Mouse (Mus musculus) spleen, postnatal 14 days (tissue): ENCODE data around the gene Zbtb20.

Experiments
- DNase-seq, 2 experiments: peaks; one replicate each; pipeline ENCODE4 v3.0.0; 2021 to 2022; ENCODE audit warnings: low spot score in 2 of 2

Gene Zbtb20

GRCm38 (mm10) chr16:43072818-43073594 is 197.3 kb downstream of the Zbtb20 start:
- no peak for DNase-seq

GRCm38 (mm10) chr16:43080403-43080802 is 204.7 kb downstream of the Zbtb20 start:
- no peak for DNase-seq

- no peak for DNase-seq
Measured at GRCm38 (mm10) chr16:43080923-43081702, 205.4 kb downstream of the Zbtb20 start.

- no peak for DNase-seq
Measured at GRCm38 (mm10) chr16:43081995-43082394, 206.3 kb downstream of the Zbtb20 start.

GRCm38 (mm10) chr16:43082801-43083200 is 207.1 kb downstream of the Zbtb20 start:
- DNase-seq, result no peak

GRCm38 (mm10) chr16:43090188-43090587 is 214.5 kb downstream of the Zbtb20 start:
- DNase-seq, result no peak

- no peak for DNase-seq
Measured at GRCm38 (mm10) chr16:43094161-43094560, 218.5 kb downstream of the Zbtb20 start.

- no peak for DNase-seq
Measured at GRCm38 (mm10) chr16:43094756-43095155, 219.1 kb downstream of the Zbtb20 start.

- no peak for DNase-seq
Measured at GRCm38 (mm10) chr16:43096040-43096439, 220.4 kb downstream of the Zbtb20 start.

GRCm38 (mm10) chr16:43098153-43098552 is 222.5 kb downstream of the Zbtb20 start:
- no peak for DNase-seq

GRCm38 (mm10) chr16:43098666-43099065 is 223.0 kb downstream of the Zbtb20 start:
- DNase-seq, result no peak

- no peak for DNase-seq
Measured at GRCm38 (mm10) chr16:43111288-43111687, 235.6 kb downstream of the Zbtb20 start.

- no peak for DNase-seq
Measured at GRCm38 (mm10) chr16:43113968-43114367, 238.3 kb downstream of the Zbtb20 start.

- DNase-seq, result no peak
Measured at GRCm38 (mm10) chr16:43129966-43130365, 254.3 kb downstream of the Zbtb20 start.

GRCm38 (mm10) chr16:43130583-43130982 is 254.9 kb downstream of the Zbtb20 start:
- no peak for DNase-seq

- no peak for DNase-seq
Measured at GRCm38 (mm10) chr16:43131077-43131476, 255.4 kb downstream of the Zbtb20 start.

GRCm38 (mm10) chr16:43168506-43168905 is 292.8 kb downstream of the Zbtb20 start:
- no peak for DNase-seq

- no peak for DNase-seq
Measured at GRCm38 (mm10) chr16:43169273-43169905, 293.7 kb downstream of the Zbtb20 start.

- DNase-seq, result no peak
Measured at GRCm38 (mm10) chr16:43172139-43172538, 296.5 kb downstream of the Zbtb20 start.

GRCm38 (mm10) chr16:43172912-43173311 is 297.2 kb downstream of the Zbtb20 start:
- no peak for DNase-seq

GRCm38 (mm10) chr16:43174815-43175214 is 299.1 kb downstream of the Zbtb20 start:
- DNase-seq, result no peak

- DNase-seq, result no peak
Measured at GRCm38 (mm10) chr16:43181038-43181437, 305.4 kb downstream of the Zbtb20 start.
